Mouse (Mus musculus): ENCODE measurements at regions not wholly inside any gene's neighbourhood (a gene's known extent, or its start where the extent isn't known, plus 50 kb on each side); places are given as distances from the start of the nearest gene placed in this dataset.

- DNase-seq = peak; percentile 7 to 19
Observed at GRCm38 (mm10) chr6:31011407-31012020, 52.6 kb upstream of the Klf14 start.

DNA sequence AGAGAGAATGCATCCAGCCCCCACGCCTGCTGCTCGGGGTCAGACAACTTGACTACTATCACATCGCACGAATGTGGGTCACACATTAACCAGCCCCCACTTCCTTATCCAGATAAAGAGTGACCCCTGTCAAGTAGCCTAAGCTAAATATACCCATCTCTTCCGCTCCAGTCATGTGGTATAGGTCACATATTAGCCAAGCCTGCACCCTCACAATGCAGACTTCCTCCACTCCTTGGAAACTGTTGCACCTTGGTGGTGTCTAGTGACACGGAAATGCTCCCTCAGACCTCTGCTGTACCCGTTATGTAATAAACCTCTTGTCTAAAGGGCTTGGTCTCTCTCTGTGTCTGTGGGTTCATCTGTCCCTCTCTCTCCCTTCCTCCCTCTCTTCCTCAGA, 57.7 kb upstream of the Klf14 start:
- DNase-seq = no peak

DNA sequence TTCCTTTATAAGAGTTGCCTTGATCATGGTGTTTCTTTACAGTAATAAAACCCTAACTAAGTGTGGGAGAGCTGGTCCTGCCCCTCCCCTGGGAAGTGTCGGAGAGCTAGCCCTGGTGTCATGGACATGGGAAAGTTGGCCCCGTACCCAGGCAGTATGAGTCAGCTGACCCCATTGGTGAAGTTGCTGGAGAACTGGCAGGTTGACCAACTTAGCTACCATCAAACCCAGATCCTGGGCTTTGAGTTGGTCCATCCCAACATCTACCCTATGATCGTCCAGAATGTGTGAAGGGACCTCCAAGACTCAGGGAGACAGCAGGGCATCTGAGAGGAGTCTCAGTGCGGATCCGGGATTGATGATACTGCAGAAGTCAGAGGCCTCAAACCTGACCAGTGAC, 62.9 kb upstream of the Klf14 start:
- DNase-seq = no peak

DNA sequence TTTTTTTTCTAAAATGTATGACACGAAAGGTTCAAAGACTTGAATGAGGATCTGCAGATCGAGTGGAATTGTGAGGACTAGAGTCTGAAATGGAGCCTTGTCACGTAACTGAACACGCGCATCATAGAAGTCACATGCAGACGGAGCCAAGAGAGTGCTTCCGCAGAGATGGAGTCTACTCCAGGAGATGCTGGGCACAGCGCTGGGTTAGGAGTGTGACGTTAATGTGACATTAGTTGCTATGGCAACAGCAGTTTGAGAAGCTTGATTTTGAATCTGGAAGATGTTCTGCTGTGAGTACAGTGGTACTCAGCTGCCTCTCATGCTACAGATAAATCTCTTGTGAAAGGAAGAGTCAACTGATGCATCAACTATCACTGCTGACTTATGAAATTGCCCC, 70.9 kb upstream of the Klf14 start:
- no peak for DNase-seq

DNA sequence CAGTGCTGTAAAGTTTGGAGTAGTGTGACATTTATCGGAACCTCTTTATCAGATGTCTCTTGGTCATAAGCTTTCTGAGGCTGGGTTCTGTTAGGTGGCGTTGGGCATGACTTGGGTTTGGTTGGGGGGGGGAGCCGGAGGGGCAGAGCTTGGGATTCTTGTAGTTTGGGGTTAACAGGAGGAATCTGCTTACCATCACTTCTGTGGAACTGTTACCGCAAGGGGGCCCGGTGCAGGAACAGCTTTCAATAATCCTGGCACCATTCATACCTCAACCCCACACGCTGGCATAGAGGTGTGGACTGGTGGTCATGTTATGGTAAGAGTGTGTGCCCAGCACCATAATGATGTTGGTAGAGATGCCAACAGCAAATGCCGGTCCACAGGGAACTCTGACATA, 72.1 kb upstream of the Klf14 start:
- no peak for DNase-seq

- DNase-seq = no peak
Observed at GRCm38 (mm10) chr6:31032147-31032546, 73.3 kb upstream of the Klf14 start.

DNA sequence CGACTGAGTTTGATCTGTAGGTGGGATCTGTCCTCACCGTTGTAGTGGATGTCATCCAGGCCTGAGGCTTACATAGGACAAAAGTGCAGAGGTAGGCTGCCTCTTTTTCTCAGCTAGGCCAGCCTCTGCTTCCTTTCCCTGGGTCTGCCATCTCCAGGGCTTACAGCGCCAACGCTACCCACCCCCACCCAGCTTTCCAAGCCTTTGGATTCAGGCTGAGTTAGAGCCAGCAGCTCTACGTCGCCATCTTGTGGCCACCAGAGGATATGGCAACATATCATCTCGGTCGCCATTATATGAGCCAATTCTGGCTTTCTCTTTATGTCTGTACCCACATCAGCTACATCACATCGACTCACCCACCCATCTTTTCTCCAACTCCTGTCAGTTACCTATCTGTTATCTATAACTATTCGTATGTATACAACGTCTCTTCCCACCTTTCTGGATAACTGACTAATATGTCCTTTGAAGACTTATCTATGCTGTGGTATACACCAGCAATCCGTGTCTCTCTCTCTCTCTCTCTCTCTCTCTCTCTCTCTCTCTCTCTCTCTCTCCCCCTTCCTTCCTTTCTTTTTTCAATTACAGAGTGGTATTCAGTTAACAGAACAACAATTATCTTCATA, 74.2 kb upstream of the Klf14 start:
- peak; percentile 42 to 55 for DNase-seq

GRCm38 (mm10) chr6:31034796-31035195, 75.9 kb upstream of the Klf14 start:
- DNase-seq = no peak

DNA sequence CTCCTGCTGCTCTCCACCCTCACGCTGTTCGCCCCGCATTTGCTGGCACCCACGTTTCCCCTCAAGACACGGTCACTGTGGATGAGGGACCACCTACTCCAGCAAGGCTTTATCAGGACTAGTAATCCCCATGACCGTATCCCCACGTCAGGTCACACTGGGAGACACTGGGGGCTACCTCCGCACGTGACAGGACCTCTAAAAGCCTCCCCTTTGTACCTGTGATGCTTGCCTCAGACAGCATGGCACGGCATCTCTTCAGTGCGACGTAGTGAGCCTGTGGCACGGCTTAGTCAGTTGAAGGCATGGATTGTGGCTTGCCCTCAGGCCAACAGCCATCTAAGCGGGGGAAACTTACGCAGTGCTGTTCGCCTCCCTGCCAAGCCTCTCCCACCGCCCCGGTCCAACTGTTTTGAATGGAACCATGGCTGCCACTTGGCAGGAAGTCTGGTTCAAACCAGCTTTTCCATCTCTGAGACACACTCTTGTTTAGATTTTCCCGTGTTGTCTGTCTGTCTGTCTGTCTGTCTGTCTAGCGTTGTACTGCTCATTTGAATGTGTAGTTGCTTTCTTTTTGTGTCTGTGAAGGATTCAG, 79.0 kb upstream of the Klf14 start:
- DNase-seq = no peak

DNA sequence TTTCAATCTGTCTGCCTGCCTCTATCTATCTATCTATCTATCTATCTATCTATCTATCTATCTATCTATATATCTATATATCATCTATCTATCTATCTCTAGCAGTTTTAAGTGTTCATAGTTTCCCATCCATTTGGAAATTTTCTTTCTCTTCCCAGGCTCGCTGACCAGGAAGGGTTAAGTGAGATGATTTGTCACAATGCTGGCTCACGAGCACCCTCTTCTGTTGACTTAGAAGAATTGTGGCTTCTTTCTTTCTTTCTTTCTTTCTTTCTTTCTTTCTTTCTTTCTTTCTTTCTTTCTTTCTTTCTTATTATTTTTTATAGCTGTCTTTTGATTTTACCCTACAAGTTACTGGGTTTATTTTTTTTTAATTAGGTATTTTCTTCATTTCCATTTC, 79.6 kb upstream of the Klf14 start:
- DNase-seq = peak in 1 of 2 experiments; percentile 24

- no peak for DNase-seq
Observed at GRCm38 (mm10) chr6:31039485-31039884, 80.6 kb upstream of the Klf14 start.

GRCm38 (mm10) chr6:31040783-31041182, 81.9 kb upstream of the Klf14 start:
- DNase-seq = no peak

DNA sequence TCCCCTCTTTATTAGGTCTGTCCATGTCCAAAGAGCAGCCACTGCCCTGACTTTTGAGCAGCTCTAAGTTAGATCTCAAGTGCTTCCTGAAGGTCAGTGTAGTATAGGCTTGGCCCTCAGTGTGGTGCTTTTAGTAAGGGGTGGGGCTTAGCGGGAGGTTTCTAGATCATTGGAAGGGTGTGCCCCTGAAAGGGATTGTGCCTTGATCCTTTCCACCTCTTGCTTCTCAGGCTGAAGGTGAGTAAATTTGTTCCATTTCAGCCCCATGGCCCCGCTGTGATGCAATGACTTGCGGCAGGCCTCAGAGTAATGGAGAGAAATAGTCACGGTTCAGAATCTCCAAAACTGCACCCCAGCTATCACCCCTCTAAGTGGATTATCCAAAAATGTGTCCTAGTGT, 84.5 kb upstream of the Klf14 start:
- DNase-seq = no peak

DNA sequence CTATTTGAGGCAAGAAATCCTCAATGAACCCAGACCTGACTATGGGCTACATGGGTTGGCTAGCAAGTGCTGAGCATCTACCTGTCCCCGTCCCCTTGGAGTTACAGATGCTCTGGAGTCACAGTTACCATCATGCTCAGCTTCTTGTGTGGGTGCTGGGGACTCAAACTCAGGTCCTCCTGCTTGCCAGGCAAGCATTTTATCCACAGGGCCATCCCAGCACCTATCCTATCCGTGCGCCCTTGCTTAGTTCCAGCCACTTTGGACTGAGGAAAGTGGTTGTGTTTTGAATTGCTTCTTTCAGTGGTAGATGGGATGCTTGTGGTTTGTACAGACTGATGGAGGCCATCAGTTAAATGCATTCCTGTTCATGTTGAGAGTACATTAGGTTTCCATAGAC, 85.0 kb upstream of the Klf14 start:
- no peak for DNase-seq

- DNase-seq = no peak
Observed at GRCm38 (mm10) chr6:31046197-31046596, 87.3 kb upstream of the Klf14 start.

DNA sequence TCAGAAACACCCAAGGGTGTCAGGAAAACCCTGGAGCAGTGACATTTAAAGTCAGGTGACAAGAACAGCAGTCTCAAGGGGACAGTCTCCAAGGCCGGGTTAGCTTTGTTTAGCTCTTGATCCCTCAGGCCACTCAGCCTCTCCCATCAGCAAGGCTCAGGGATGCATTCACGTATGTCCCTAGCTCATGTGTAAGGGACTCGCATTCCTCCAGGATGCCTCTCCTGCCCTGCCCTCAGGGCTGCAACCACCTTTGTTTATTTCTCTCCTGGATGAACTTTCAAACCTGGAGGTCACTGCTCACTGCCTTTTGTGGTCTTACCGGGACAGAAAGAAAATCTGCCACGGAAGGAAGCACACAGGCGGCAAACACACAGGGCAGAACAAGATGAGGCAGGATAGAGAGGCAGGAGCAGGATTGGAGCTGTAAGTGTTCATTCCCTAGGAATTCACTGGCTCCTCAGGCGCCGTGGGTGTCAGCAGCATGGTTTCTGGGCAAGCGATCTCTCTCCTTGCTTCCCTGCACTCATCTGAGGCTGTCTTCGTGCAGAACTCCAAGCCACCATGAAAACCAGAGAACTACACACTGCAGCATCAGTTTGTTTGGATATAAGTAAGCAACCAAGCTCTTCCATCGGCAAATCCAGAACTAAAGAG, 90.2 kb upstream of the Klf14 start:
- no peak for DNase-seq

GRCm38 (mm10) chr6:31050831-31051230, 92.0 kb upstream of the Klf14 start:
- DNase-seq = no peak

GRCm38 (mm10) chr6:31051771-31052170, 92.9 kb upstream of the Klf14 start:
- no peak for DNase-seq

DNA sequence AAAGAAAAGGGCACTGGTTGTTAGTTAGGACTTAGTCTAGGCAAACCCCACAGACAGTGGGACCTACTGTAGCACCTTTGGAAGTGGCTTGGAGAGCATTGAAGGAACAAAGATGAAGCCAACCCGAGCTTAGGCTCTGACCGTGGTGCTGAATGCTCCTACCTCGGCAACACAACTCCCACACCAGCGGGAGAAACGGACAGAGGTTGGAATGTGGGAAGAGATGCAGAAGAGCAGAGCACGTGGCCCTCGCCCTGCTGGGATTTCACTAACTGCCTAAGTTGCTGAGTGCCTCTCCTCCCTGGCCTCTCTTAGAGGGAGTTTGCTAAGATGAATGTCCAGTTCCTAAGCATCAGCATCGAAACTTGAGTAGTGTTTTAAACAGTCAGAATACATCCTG, 94.1 kb upstream of the Klf14 start:
- DNase-seq = no peak

- DNase-seq = no peak
Observed at GRCm38 (mm10) chr6:31056786-31057566, 98.1 kb upstream of the Klf14 start.

GRCm38 (mm10) chr6:31058299-31058698, 99.4 kb upstream of the Klf14 start:
- DNase-seq = no peak

- DNase-seq = no peak
Observed at GRCm38 (mm10) chr6:31058961-31059360, 100.1 kb upstream of the Klf14 start.

- no peak for DNase-seq
Observed at GRCm38 (mm10) chr6:31061813-31062212, 102.9 kb upstream of the Klf14 start.
